Mouse (Mus musculus): ENCODE results near the gene Zbtb40. TPM values are rescaled to one million over a fixed set of nuclear protein-coding genes. Genes with fewer than 3 reads are reported as not detected.

Gene Zbtb40
- total and polyA plus RNA-seq, 3 experiments: 2.7 to 7.1 (median 6.7) TPM

GRCm38 (mm10) chr4:136949266-136949989 lies 99.2 kb downstream of the Zbtb40 start:
- dilution Hi-C loops (cut with MboI; ENCODE audit: extremely low pct_ligation_motif_present, extremely low pct_unique_long_range_greater_than_20kb, low sequenced_read_pairs) (no loop called here), in situ Hi-C loops (cut with MboI; ENCODE audit: low pct_ligation_motif_present, low pct_unique_long_range_greater_than_20kb, low sequenced_read_pairs) (no loop called here)
- TF ChIP-seq GABPA (IDR thresholded peaks at IDR 0.05; ENCODE audit: insufficient replicate concordance, low read depth, low read length) (no peak), MAX (IDR thresholded peaks at IDR 0.05; ENCODE audit: low read length) (no peak), CHD2 (IDR thresholded peaks at IDR 0.05; ENCODE audit: low read length) (no peak), ZC3H11A (IDR thresholded peaks at IDR 0.05; ENCODE audit: low read depth, low read length) (no peak), HCFC1 (IDR thresholded peaks at IDR 0.05; ENCODE audit: low read depth, low read length) (no peak), CTCF (conservative IDR thresholded peaks at IDR 0.05 in 1 of 2, IDR thresholded peaks at IDR 0.05 in 1 of 2; ENCODE audit: low read depth in 2 of 2, low read length in 2 of 2) (no peak), E2F4 (IDR thresholded peaks at IDR 0.05; ENCODE audit: insufficient replicate concordance, low read depth, low read length) (no peak), ZMIZ1 (IDR thresholded peaks at IDR 0.05; ENCODE audit: low read depth, low read length) (no peak), CHD1 (IDR thresholded peaks at IDR 0.05; ENCODE audit: low read depth, low read length) (no peak), JUN (IDR thresholded peaks at IDR 0.05; ENCODE audit: insufficient read depth, low read depth, low read length) (no peak)
- no peak overlapping the region for H3K4me2 ChIP-seq (ENCODE audit: insufficient read depth, low read depth, poor library complexity, severe bottlenecking)
- H3K27ac ChIP-seq (ENCODE audit: insufficient read depth, low read depth): no peak overlapping the region
- no peaks in the 10 kb centered on the region for H3K79me2 ChIP-seq (replicated peaks; ENCODE audit: control insufficient read depth, extremely low read depth, insufficient read depth, poor library complexity, severe bottlenecking)
- H3K9ac ChIP-seq (ENCODE audit: insufficient read depth, low read depth): no peak overlapping the region
- DNase-seq (ENCODE audit: extremely low read depth): no peak
- H3K4me3 ChIP-seq (replicated peaks in 1 of 3; ENCODE audit: low read depth in 2 of 3, low read length in 2 of 3, poor library complexity in 1 of 3): no peak overlapping the region
- peaks cover 96% of the 10 kb centered on the region for H3K27me3 ChIP-seq (replicated peaks)
- no peaks in the 10 kb centered on the region for H3K36me3 ChIP-seq (replicated peaks in 1 of 2; ENCODE audit: control insufficient read depth in 1 of 2, insufficient read depth in 1 of 2, low read length in 1 of 2)
- H3K9me3 ChIP-seq (replicated peaks; ENCODE audit: low read length): peaks cover 6% of the 10 kb centered on the region
- H3K4me1 ChIP-seq (ENCODE audit: control insufficient read depth in 1 of 2, insufficient read depth in 2 of 2): no peaks in the 10 kb centered on the region

DNA sequence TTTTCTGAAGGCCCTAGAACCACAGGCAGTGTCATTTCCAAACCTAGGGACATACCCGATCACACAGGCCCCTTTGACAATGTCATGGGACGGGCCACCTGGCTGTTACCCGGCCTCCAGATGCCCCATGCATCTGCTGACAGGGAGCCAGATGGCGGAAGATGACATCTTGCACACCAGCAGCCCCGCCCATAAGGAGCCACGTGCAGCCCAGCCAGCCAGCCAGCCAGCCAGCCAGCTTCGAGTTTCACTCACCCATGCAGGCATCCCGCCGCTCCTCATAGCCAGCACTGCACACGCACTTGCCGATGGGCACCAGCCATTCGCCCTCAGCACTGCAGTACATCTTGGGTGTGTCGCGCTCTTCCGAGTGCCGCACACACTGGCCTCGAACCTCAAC lies 103.2 kb downstream of the Zbtb40 start:
- H3K27me3 ChIP-seq (replicated peaks): peaks cover 96% of the 10 kb centered on the region
- no peaks in the 10 kb centered on the region for H3K4me1 ChIP-seq (ENCODE audit: control insufficient read depth in 1 of 2, insufficient read depth in 2 of 2)
- in situ Hi-C loops (cut with MboI; ENCODE audit: low pct_ligation_motif_present, low pct_unique_long_range_greater_than_20kb, low sequenced_read_pairs) (no loop called here), dilution Hi-C loops (cut with MboI; ENCODE audit: extremely low pct_ligation_motif_present, extremely low pct_unique_long_range_greater_than_20kb, low sequenced_read_pairs) (no loop called here)
- no peak for DNase-seq (ENCODE audit: extremely low read depth)
- peaks cover 6% of the 10 kb centered on the region for H3K9me3 ChIP-seq (replicated peaks; ENCODE audit: low read length)
- H3K4me2 ChIP-seq (ENCODE audit: insufficient read depth, low read depth, poor library complexity, severe bottlenecking): no peak overlapping the region
- H3K27ac ChIP-seq (ENCODE audit: insufficient read depth, low read depth): no peak overlapping the region
- TF ChIP-seq MAFK (IDR thresholded peaks at IDR 0.05; ENCODE audit: insufficient replicate concordance, low read length): no peak
- no peaks in the 10 kb centered on the region for H3K36me3 ChIP-seq (replicated peaks in 1 of 2; ENCODE audit: control insufficient read depth in 1 of 2, insufficient read depth in 1 of 2, low read length in 1 of 2)
- H3K4me3 ChIP-seq (replicated peaks in 1 of 3; ENCODE audit: low read depth in 2 of 3, low read length in 2 of 3, poor library complexity in 1 of 3): no peak overlapping the region
- no peak overlapping the region for H3K9ac ChIP-seq (ENCODE audit: insufficient read depth, low read depth)
- no peaks in the 10 kb centered on the region for H3K79me2 ChIP-seq (replicated peaks; ENCODE audit: control insufficient read depth, extremely low read depth, insufficient read depth, poor library complexity, severe bottlenecking)

DNA sequence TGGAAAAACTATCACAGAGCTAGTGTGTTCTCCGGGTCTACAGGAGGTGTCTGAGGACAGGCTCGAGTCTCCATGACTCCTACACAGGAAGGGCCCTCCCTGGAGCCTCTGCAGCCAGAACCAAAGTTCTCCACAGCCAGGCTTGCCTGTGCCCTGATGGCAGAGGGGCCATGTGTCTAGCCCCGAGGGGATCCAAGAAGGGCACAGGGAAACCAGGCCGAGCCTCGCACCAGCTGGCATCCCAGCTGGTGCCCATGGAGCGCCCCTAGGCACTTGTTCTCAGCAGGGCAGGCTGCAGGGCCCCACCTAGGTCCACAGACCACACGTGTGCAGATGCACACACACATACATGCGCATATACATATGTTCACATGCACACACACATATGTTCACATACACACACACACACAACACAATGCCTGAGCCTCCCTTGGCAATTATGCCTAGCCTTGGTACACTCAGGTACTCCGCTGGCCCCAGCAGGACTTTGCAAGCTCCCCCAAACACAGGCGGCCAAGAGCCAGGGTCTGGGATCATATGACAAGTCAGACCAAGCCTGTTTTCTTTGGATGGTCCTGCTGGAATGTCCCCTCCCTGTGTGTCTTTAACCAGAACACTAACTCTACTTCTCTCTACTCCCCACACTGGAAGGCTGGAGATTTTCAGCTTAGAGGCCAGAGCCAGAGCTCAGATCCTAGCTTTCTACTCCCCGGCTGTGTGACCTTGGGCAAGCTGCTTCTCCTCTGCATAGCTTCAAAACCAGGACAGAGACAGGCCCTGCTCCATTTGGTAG lies 103.8 kb downstream of the Zbtb40 start:
- TF ChIP-seq MEF2A (IDR thresholded peaks at IDR 0.05; ENCODE audit: borderline replicate concordance, low read depth, low read length) (no peak), NRF1 (IDR thresholded peaks at IDR 0.05; ENCODE audit: low read depth, low read length) (no peak), CTCF (conservative IDR thresholded peaks at IDR 0.05 in 1 of 2, IDR thresholded peaks at IDR 0.05 in 1 of 2; ENCODE audit: low read depth in 2 of 2, low read length in 2 of 2) (no peak)
- in situ Hi-C loops (cut with MboI; ENCODE audit: low pct_ligation_motif_present, low pct_unique_long_range_greater_than_20kb, low sequenced_read_pairs): no loop called here

More for the DNA sequence above, 103.8 kb downstream of the Zbtb40 start:
- H3K79me2 ChIP-seq (replicated peaks; ENCODE audit: control insufficient read depth, extremely low read depth, insufficient read depth, poor library complexity, severe bottlenecking): no peaks in the 10 kb centered on the region
- DNase-seq (ENCODE audit: extremely low read depth): no peak
- no peak overlapping the region for H3K9ac ChIP-seq (ENCODE audit: insufficient read depth, low read depth)
- H3K4me2 ChIP-seq (ENCODE audit: insufficient read depth, low read depth, poor library complexity, severe bottlenecking): no peak overlapping the region
- no peak overlapping the region for H3K4me3 ChIP-seq (replicated peaks in 1 of 3; ENCODE audit: low read depth in 2 of 3, low read length in 2 of 3, poor library complexity in 1 of 3)
- H3K36me3 ChIP-seq (replicated peaks in 1 of 2; ENCODE audit: control insufficient read depth in 1 of 2, insufficient read depth in 1 of 2, low read length in 1 of 2): no peaks in the 10 kb centered on the region
- peaks cover 6% of the 10 kb centered on the region for H3K9me3 ChIP-seq (replicated peaks; ENCODE audit: low read length)
- dilution Hi-C loops (cut with MboI; ENCODE audit: extremely low pct_ligation_motif_present, extremely low pct_unique_long_range_greater_than_20kb, low sequenced_read_pairs): no loop called here
- no peak overlapping the region for H3K27ac ChIP-seq (ENCODE audit: insufficient read depth, low read depth)
- peaks cover 96% of the 10 kb centered on the region for H3K27me3 ChIP-seq (replicated peaks)
- H3K4me1 ChIP-seq (ENCODE audit: control insufficient read depth in 1 of 2, insufficient read depth in 2 of 2): no peaks in the 10 kb centered on the region

Data from CH12.LX (cell line).